Mouse (Mus musculus) forelimb bud, embryonic 11.5 days (tissue): ENCODE data around the gene Prkar1b.

Experiments used
- DNase-seq: peaks from one replicate; pipeline ENCODE4 v3.0.0-alpha.2; 2012; ENCODE audit warnings: low read depth, low spot score

Gene Prkar1b

GRCm38 (mm10) chr5:139107815-139108214, 42.0 kb downstream of the Prkar1b start:
- DNase-seq, result no peak

GRCm38 (mm10) chr5:139101783-139102182, 48.0 kb downstream of the Prkar1b start:
- DNase-seq, result no peak

- no peak for DNase-seq
Measured at GRCm38 (mm10) chr5:139098991-139099972, 50.5 kb downstream of the Prkar1b start.

GRCm38 (mm10) chr5:139095297-139096110, 54.3 kb downstream of the Prkar1b start:
- DNase-seq, result no peak

- no peak for DNase-seq
Measured at GRCm38 (mm10) chr5:139093534-139093933, 56.3 kb downstream of the Prkar1b start.

- no peak for DNase-seq
Measured at GRCm38 (mm10) chr5:139091713-139092112, 58.1 kb downstream of the Prkar1b start.

- DNase-seq, result no peak
Measured at GRCm38 (mm10) chr5:139090162-139090561, 59.6 kb downstream of the Prkar1b start.

GRCm38 (mm10) chr5:139088173-139088572, 61.6 kb downstream of the Prkar1b start:
- no peak for DNase-seq

GRCm38 (mm10) chr5:139084831-139085519, 64.8 kb downstream of the Prkar1b start:
- peak; percentile 40 for DNase-seq

GRCm38 (mm10) chr5:139084302-139084701, 65.5 kb downstream of the Prkar1b start:
- DNase-seq, result no peak

GRCm38 (mm10) chr5:139083841-139084240, 66.0 kb downstream of the Prkar1b start:
- DNase-seq, result no peak

GRCm38 (mm10) chr5:139081370-139081769, 68.4 kb downstream of the Prkar1b start:
- peak; percentile 18 for DNase-seq

GRCm38 (mm10) chr5:139078156-139078462, 71.7 kb downstream of the Prkar1b start:
- no peak for DNase-seq

- no peak for DNase-seq
Measured at GRCm38 (mm10) chr5:139077311-139078155, 72.3 kb downstream of the Prkar1b start.

- no peak for DNase-seq
Measured at GRCm38 (mm10) chr5:139076450-139076849, 73.4 kb downstream of the Prkar1b start.

- DNase-seq, result no peak
Measured at GRCm38 (mm10) chr5:139075791-139076190, 74.0 kb downstream of the Prkar1b start.

- peak; percentile 55 for DNase-seq
Measured at GRCm38 (mm10) chr5:139075125-139075524, 74.7 kb downstream of the Prkar1b start.

GRCm38 (mm10) chr5:139073977-139074376, 75.8 kb downstream of the Prkar1b start:
- DNase-seq, result no peak

GRCm38 (mm10) chr5:139072866-139073265, 76.9 kb downstream of the Prkar1b start:
- no peak for DNase-seq

- DNase-seq, result peak; percentile 20
Measured at GRCm38 (mm10) chr5:139066861-139067614, 82.8 kb downstream of the Prkar1b start.
